Mouse (Mus musculus): ENCODE measurements at regions not wholly inside any gene's neighbourhood (a gene's known extent, or its start where the extent isn't known, plus 50 kb on each side); places are given as distances from the start of the nearest gene placed in this dataset.
A peak's percentile ranks its signal among the peaks of the same experiment; 100 is the strongest.

GRCm38 (mm10) chr16:50689525-50689924, 98.6 kb upstream of the Ccdc54 start:
- Histone ChIP-seq H3K4me2 (ENCODE audit: low read depth, low read length, poor library complexity, severe bottlenecking) (peak overlapping the region; percentile 29), H3K36me3 (ENCODE audit: insufficient read depth, low read length) (no peaks in the 10 kb centered on the region), H3K27me3 (ENCODE audit: insufficient read depth, low read length) (no peaks in the 10 kb centered on the region), H3K4me1 (ENCODE audit: insufficient read depth, low read length) (no peaks in the 10 kb centered on the region), H3K9me3 (ENCODE audit: low read length) (no peaks in the 10 kb centered on the region), H3K9ac (replicated peaks; ENCODE audit: low read length, poor library complexity, severe bottlenecking) (no peak overlapping the region), H3K27ac (ENCODE audit: low read depth, low read length) (no peak overlapping the region), H3K4me3 (ENCODE audit: low read depth, low read length) (peak overlapping the region; percentile 9; the same call in 1 of the 2 replicates)
- ATAC-seq (ENCODE audit: low FRiP score), result no peak
- WGBS, result 67% methylated on average over 10 of the region's 10 CpGs
- TF ChIP-seq CTCF (IDR thresholded peaks at IDR 0.05), result no peak
- DNase-seq (ENCODE audit: low spot score), result no peak

- DNase-seq (ENCODE audit: low spot score) (peak; percentile 50), ATAC-seq (ENCODE audit: low FRiP score) (peak; percentile 63)
- no peaks in the 10 kb centered on the region for H3K36me3 ChIP-seq (ENCODE audit: insufficient read depth, low read length)
- WGBS, result 58% methylated on average over 11 of the region's 11 CpGs
- H3K4me2 ChIP-seq (ENCODE audit: low read depth, low read length, poor library complexity, severe bottlenecking), result peak overlapping the region; percentile 29
- H3K9ac ChIP-seq (replicated peaks; ENCODE audit: low read length, poor library complexity, severe bottlenecking), result no peak overlapping the region
- peak overlapping the region; percentile 9; the same call in 1 of the 2 replicates for H3K4me3 ChIP-seq (ENCODE audit: low read depth, low read length)
- no peak overlapping the region for H3K27ac ChIP-seq (ENCODE audit: low read depth, low read length)
- H3K4me1 ChIP-seq (ENCODE audit: insufficient read depth, low read length), result no peaks in the 10 kb centered on the region
- H3K9me3 ChIP-seq (ENCODE audit: low read length), result no peaks in the 10 kb centered on the region
- H3K27me3 ChIP-seq (ENCODE audit: insufficient read depth, low read length), result no peaks in the 10 kb centered on the region
- peak; percentile 72 for TF ChIP-seq CTCF (IDR thresholded peaks at IDR 0.05)
Observed at GRCm38 (mm10) chr16:50688818-50689506, 98.0 kb upstream of the Ccdc54 start.

GRCm38 (mm10) chr16:50679698-50680097, 88.7 kb upstream of the Ccdc54 start:
- no peaks in the 10 kb centered on the region for H3K36me3 ChIP-seq (ENCODE audit: insufficient read depth, low read length)
- no peak overlapping the region for H3K4me3 ChIP-seq (ENCODE audit: low read depth, low read length)
- no peak overlapping the region for H3K27ac ChIP-seq (ENCODE audit: low read depth, low read length)
- H3K4me2 ChIP-seq (ENCODE audit: low read depth, low read length, poor library complexity, severe bottlenecking), result no peak overlapping the region
- TF ChIP-seq CTCF (IDR thresholded peaks at IDR 0.05), result no peak
- DNase-seq (ENCODE audit: low spot score), result no peak
- no peaks in the 10 kb centered on the region for H3K27me3 ChIP-seq (ENCODE audit: insufficient read depth, low read length)
- no peaks in the 10 kb centered on the region for H3K4me1 ChIP-seq (ENCODE audit: insufficient read depth, low read length)
- no peaks in the 10 kb centered on the region for H3K9me3 ChIP-seq (ENCODE audit: low read length)
- no peak overlapping the region for H3K9ac ChIP-seq (replicated peaks; ENCODE audit: low read length, poor library complexity, severe bottlenecking)
- WGBS, result 90% methylated on average over 6 of the region's 6 CpGs
- no peak for ATAC-seq (ENCODE audit: low FRiP score)

- WGBS, result 65% methylated on average over 5 of the region's 5 CpGs
- ATAC-seq (ENCODE audit: low FRiP score), result no peak
Observed at GRCm38 (mm10) chr16:50673339-50673738, 82.4 kb upstream of the Ccdc54 start.

GRCm38 (mm10) chr16:50672713-50673112, 81.8 kb upstream of the Ccdc54 start:
- Histone ChIP-seq H3K36me3 (ENCODE audit: insufficient read depth, low read length) (no peaks in the 10 kb centered on the region), H3K4me2 (ENCODE audit: low read depth, low read length, poor library complexity, severe bottlenecking) (no peak overlapping the region), H3K4me3 (ENCODE audit: low read depth, low read length) (no peak overlapping the region), H3K27ac (ENCODE audit: low read depth, low read length) (no peak overlapping the region), H3K9ac (replicated peaks; ENCODE audit: low read length, poor library complexity, severe bottlenecking) (no peak overlapping the region), H3K27me3 (ENCODE audit: insufficient read depth, low read length) (no peaks in the 10 kb centered on the region), H3K4me1 (ENCODE audit: insufficient read depth, low read length) (no peaks in the 10 kb centered on the region), H3K9me3 (ENCODE audit: low read length) (no peaks in the 10 kb centered on the region)
- no peak for ATAC-seq (ENCODE audit: low FRiP score)
- no peak for DNase-seq (ENCODE audit: low spot score)
- whole genome bisulfite sequencing, result 58% methylated on average over 5 of the region's 5 CpGs
- TF ChIP-seq CTCF (IDR thresholded peaks at IDR 0.05), result peak; percentile 53

More at GRCm38 (mm10) chr16:50673339-50673738, 82.4 kb upstream of the Ccdc54 start:
- Histone ChIP-seq H3K9ac (replicated peaks; ENCODE audit: low read length, poor library complexity, severe bottlenecking) (no peak overlapping the region), H3K27ac (ENCODE audit: low read depth, low read length) (no peak overlapping the region), H3K4me1 (ENCODE audit: insufficient read depth, low read length) (no peaks in the 10 kb centered on the region), H3K27me3 (ENCODE audit: insufficient read depth, low read length) (no peaks in the 10 kb centered on the region), H3K36me3 (ENCODE audit: insufficient read depth, low read length) (no peaks in the 10 kb centered on the region), H3K9me3 (ENCODE audit: low read length) (no peaks in the 10 kb centered on the region), H3K4me3 (ENCODE audit: low read depth, low read length) (no peak overlapping the region), H3K4me2 (ENCODE audit: low read depth, low read length, poor library complexity, severe bottlenecking) (no peak overlapping the region)
- no peak for TF ChIP-seq CTCF (IDR thresholded peaks at IDR 0.05)
- no peak for DNase-seq (ENCODE audit: low spot score)

GRCm38 (mm10) chr16:50671170-50671569, 80.2 kb upstream of the Ccdc54 start:
- no peak for ATAC-seq (ENCODE audit: low FRiP score)
- Histone ChIP-seq H3K27me3 (ENCODE audit: insufficient read depth, low read length) (no peaks in the 10 kb centered on the region), H3K9ac (replicated peaks; ENCODE audit: low read length, poor library complexity, severe bottlenecking) (no peak overlapping the region), H3K27ac (ENCODE audit: low read depth, low read length) (no peak overlapping the region), H3K36me3 (ENCODE audit: insufficient read depth, low read length) (no peaks in the 10 kb centered on the region), H3K4me1 (ENCODE audit: insufficient read depth, low read length) (no peaks in the 10 kb centered on the region), H3K4me2 (ENCODE audit: low read depth, low read length, poor library complexity, severe bottlenecking) (no peak overlapping the region), H3K4me3 (ENCODE audit: low read depth, low read length) (no peak overlapping the region), H3K9me3 (ENCODE audit: low read length) (no peaks in the 10 kb centered on the region)
- TF ChIP-seq CTCF (IDR thresholded peaks at IDR 0.05), result no peak
- WGBS, result 89% methylated on average over 5 of the region's 5 CpGs
- DNase-seq (ENCODE audit: low spot score), result no peak

Measured in midbrain, postnatal 0 days (tissue).